Mouse (Mus musculus) ES-CJ7 (cell line): ENCODE results near the gene Rabgap1l.

Experiments
- DNase-seq: peaks from one replicate; pipeline ENCODE4 v3.0.0; 2011; ENCODE audit warnings: low read depth, low spot score

The Rabgap1l gene

GRCm38 (mm10) chr1:160181216-160181615, 611.8 kb downstream of the Rabgap1l start:
- no peak for DNase-seq

DNA sequence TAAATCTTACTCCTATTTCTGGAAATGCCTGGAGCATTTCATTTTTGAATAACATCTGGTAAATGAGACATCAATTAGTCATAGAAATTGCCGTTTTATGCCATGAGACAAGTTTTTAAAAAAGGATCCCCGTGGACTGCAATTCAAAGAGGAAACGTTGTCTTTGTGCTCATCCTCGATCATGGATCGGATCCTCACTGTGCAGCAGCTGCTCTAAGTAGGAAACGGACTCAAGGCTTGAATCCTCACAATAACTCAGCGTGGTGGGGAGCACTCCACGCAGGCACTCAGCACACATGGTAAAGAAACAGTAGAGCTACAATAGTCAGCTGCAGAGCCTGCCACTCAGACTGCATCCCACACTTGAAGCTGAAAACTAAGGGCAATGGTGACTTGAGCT, 616.1 kb downstream of the Rabgap1l start:
- DNase-seq, result no peak
